Mouse (Mus musculus): ENCODE data around the gene Dap. TPM values are rescaled to one million over a fixed set of nuclear protein-coding genes. Genes with fewer than 3 reads are reported as not detected.
A peak's percentile ranks its signal among the peaks of the same experiment; 100 is the strongest.

Gene Dap
- polyA plus RNA-seq, 1 experiment from 2014 or later, result 33.4 TPM

GRCm38 (mm10) chr15:31269558-31269957, 45.4 kb downstream of the Dap start:
- H3K9me3 ChIP-seq, result no peaks in the 10 kb centered on the region
- no peak overlapping the region for H3K27ac ChIP-seq (replicated peaks)
- ATAC-seq (ENCODE audit: low read depth), result no peak
- H3K36me3 ChIP-seq, result no peaks in the 10 kb centered on the region
- H3K9ac ChIP-seq, result no peak overlapping the region
- H3K27me3 ChIP-seq, result no peaks in the 10 kb centered on the region
- H3K4me2 ChIP-seq, result no peak overlapping the region
- no peak overlapping the region for H3K4me3 ChIP-seq
- H3K4me1 ChIP-seq (replicated peaks), result no peaks in the 10 kb centered on the region
- 94% methylated on average over 4 of the region's 4 CpGs for WGBS

GRCm38 (mm10) chr15:31272695-31273094, 48.6 kb downstream of the Dap start:
- no peak overlapping the region for H3K4me2 ChIP-seq
- no peaks in the 10 kb centered on the region for H3K27me3 ChIP-seq
- no peak overlapping the region for H3K27ac ChIP-seq (replicated peaks)
- H3K4me1 ChIP-seq (replicated peaks), result no peaks in the 10 kb centered on the region
- 82% methylated on average over 7 of the region's 7 CpGs for WGBS
- H3K9ac ChIP-seq, result no peak overlapping the region
- no peak for ATAC-seq (ENCODE audit: low read depth)
- H3K9me3 ChIP-seq, result no peaks in the 10 kb centered on the region
- no peaks in the 10 kb centered on the region for H3K36me3 ChIP-seq
- H3K4me3 ChIP-seq, result no peak overlapping the region

GRCm38 (mm10) chr15:31273509-31273908, 49.4 kb downstream of the Dap start:
- H3K9ac ChIP-seq, result no peak overlapping the region
- no peaks in the 10 kb centered on the region for H3K36me3 ChIP-seq
- H3K4me3 ChIP-seq, result no peak overlapping the region
- ATAC-seq (ENCODE audit: low read depth), result no peak
- no peaks in the 10 kb centered on the region for H3K27me3 ChIP-seq
- H3K27ac ChIP-seq (replicated peaks), result no peak overlapping the region
- no peaks in the 10 kb centered on the region for H3K9me3 ChIP-seq
- no peaks in the 10 kb centered on the region for H3K4me1 ChIP-seq (replicated peaks)
- H3K4me2 ChIP-seq, result no peak overlapping the region
- 76% methylated on average over 10 of the region's 10 CpGs for WGBS

GRCm38 (mm10) chr15:31278090-31278489, 54.0 kb downstream of the Dap start:
- Histone ChIP-seq H3K9ac (no peak overlapping the region), H3K4me2 (no peak overlapping the region), H3K36me3 (no peaks in the 10 kb centered on the region), H3K4me1 (replicated peaks) (peaks cover 11% of the 10 kb centered on the region), H3K9me3 (no peaks in the 10 kb centered on the region), H3K4me3 (no peak overlapping the region), H3K27ac (replicated peaks) (no peak overlapping the region), H3K27me3 (no peaks in the 10 kb centered on the region)
- WGBS, result 63% methylated on average over 4 of the region's 4 CpGs
- ATAC-seq (ENCODE audit: low read depth), result no peak

GRCm38 (mm10) chr15:31279120-31279519, 55.0 kb downstream of the Dap start:
- 71% methylated on average over 2 of the region's 2 CpGs for WGBS
- Histone ChIP-seq H3K9me3 (no peaks in the 10 kb centered on the region), H3K27ac (replicated peaks) (no peak overlapping the region), H3K4me1 (replicated peaks) (peaks cover 11% of the 10 kb centered on the region), H3K27me3 (no peaks in the 10 kb centered on the region), H3K36me3 (no peaks in the 10 kb centered on the region), H3K9ac (no peak overlapping the region), H3K4me2 (no peak overlapping the region), H3K4me3 (no peak overlapping the region)
- no peak for ATAC-seq (ENCODE audit: low read depth)

GRCm38 (mm10) chr15:31279577-31280004, 55.5 kb downstream of the Dap start:
- no peak overlapping the region for H3K4me2 ChIP-seq
- no peak overlapping the region for H3K4me3 ChIP-seq
- no peak; the same call in 1 of the 2 replicates for ATAC-seq (ENCODE audit: low read depth)
- H3K36me3 ChIP-seq, result no peaks in the 10 kb centered on the region
- WGBS, result 45% methylated on average over 6 of the region's 6 CpGs
- H3K9me3 ChIP-seq, result no peaks in the 10 kb centered on the region
- no peak overlapping the region for H3K27ac ChIP-seq (replicated peaks)
- H3K27me3 ChIP-seq, result no peaks in the 10 kb centered on the region
- H3K4me1 ChIP-seq (replicated peaks), result peaks cover 11% of the 10 kb centered on the region
- no peak overlapping the region for H3K9ac ChIP-seq

- Histone ChIP-seq H3K27me3 (no peaks in the 10 kb centered on the region), H3K27ac (replicated peaks) (no peak overlapping the region), H3K4me3 (no peak overlapping the region), H3K4me2 (no peak overlapping the region), H3K9ac (no peak overlapping the region), H3K4me1 (replicated peaks) (peaks cover 11% of the 10 kb centered on the region), H3K9me3 (no peaks in the 10 kb centered on the region), H3K36me3 (no peaks in the 10 kb centered on the region)
- 67% methylated on average over 5 of the region's 5 CpGs for WGBS
- no peak for ATAC-seq (ENCODE audit: low read depth)
Measured at GRCm38 (mm10) chr15:31280059-31280458, 55.9 kb downstream of the Dap start.

GRCm38 (mm10) chr15:31280683-31281082, 56.6 kb downstream of the Dap start:
- WGBS, result 81% methylated on average over 2 of the region's 2 CpGs
- no peak for ATAC-seq (ENCODE audit: low read depth)
- Histone ChIP-seq H3K4me1 (replicated peaks) (peaks cover 11% of the 10 kb centered on the region), H3K36me3 (no peaks in the 10 kb centered on the region), H3K27ac (replicated peaks) (no peak overlapping the region), H3K4me2 (no peak overlapping the region), H3K27me3 (no peaks in the 10 kb centered on the region), H3K9me3 (no peaks in the 10 kb centered on the region), H3K4me3 (no peak overlapping the region), H3K9ac (no peak overlapping the region)

GRCm38 (mm10) chr15:31281830-31282229, 57.7 kb downstream of the Dap start:
- no peak overlapping the region for H3K9ac ChIP-seq
- 63% methylated on average over 13 of the region's 13 CpGs for WGBS
- no peak for ATAC-seq (ENCODE audit: low read depth)

GRCm38 (mm10) chr15:31282353-31282752, 58.2 kb downstream of the Dap start:
- Histone ChIP-seq H3K9ac (no peak overlapping the region), H3K4me3 (no peak overlapping the region), H3K4me2 (no peak overlapping the region), H3K27me3 (no peaks in the 10 kb centered on the region), H3K4me1 (replicated peaks) (peaks cover 11% of the 10 kb centered on the region), H3K27ac (replicated peaks) (no peak overlapping the region), H3K36me3 (no peaks in the 10 kb centered on the region), H3K9me3 (no peaks in the 10 kb centered on the region)
- no peak for ATAC-seq (ENCODE audit: low read depth)
- WGBS, result 78% methylated on average over 3 of the region's 3 CpGs

More at GRCm38 (mm10) chr15:31281830-31282229, 57.7 kb downstream of the Dap start:
- Histone ChIP-seq H3K27ac (replicated peaks) (0 out of 2 replicates have a peak overlapping the region, but pooled peaks have one; percentile 14), H3K4me1 (replicated peaks) (peaks cover 11% of the 10 kb centered on the region), H3K36me3 (no peaks in the 10 kb centered on the region), H3K27me3 (no peaks in the 10 kb centered on the region), H3K9me3 (no peaks in the 10 kb centered on the region), H3K4me2 (no peak overlapping the region), H3K4me3 (no peak overlapping the region)

GRCm38 (mm10) chr15:31284142-31284541, 60.0 kb downstream of the Dap start:
- 73% methylated on average over 5 of the region's 5 CpGs for WGBS
- no peaks in the 10 kb centered on the region for H3K9me3 ChIP-seq

GRCm38 (mm10) chr15:31284922-31285631, 61.0 kb downstream of the Dap start:
- Histone ChIP-seq H3K36me3 (no peaks in the 10 kb centered on the region), H3K4me2 (no peak overlapping the region), H3K9ac (no peak overlapping the region), H3K4me3 (no peak overlapping the region), H3K27ac (replicated peaks) (no peak overlapping the region), H3K27me3 (no peaks in the 10 kb centered on the region), H3K9me3 (no peaks in the 10 kb centered on the region), H3K4me1 (replicated peaks) (peaks cover 3% of the 10 kb centered on the region)
- peak; percentile 48; the same call in 1 of the 2 replicates for ATAC-seq (ENCODE audit: low read depth)
- 70% methylated on average over 17 of the region's 17 CpGs for WGBS

More at GRCm38 (mm10) chr15:31284142-31284541, 60.0 kb downstream of the Dap start:
- Histone ChIP-seq H3K9ac (no peak overlapping the region), H3K36me3 (no peaks in the 10 kb centered on the region), H3K4me2 (no peak overlapping the region), H3K27me3 (no peaks in the 10 kb centered on the region), H3K4me3 (no peak overlapping the region), H3K4me1 (replicated peaks) (peaks cover 8% of the 10 kb centered on the region), H3K27ac (replicated peaks) (no peak overlapping the region)
- ATAC-seq (ENCODE audit: low read depth), result no peak

GRCm38 (mm10) chr15:31285695-31286094, 61.6 kb downstream of the Dap start:
- Histone ChIP-seq H3K36me3 (no peaks in the 10 kb centered on the region), H3K9ac (no peak overlapping the region), H3K4me1 (replicated peaks) (peaks cover 3% of the 10 kb centered on the region), H3K4me3 (no peak overlapping the region), H3K4me2 (no peak overlapping the region), H3K9me3 (no peaks in the 10 kb centered on the region), H3K27ac (replicated peaks) (no peak overlapping the region), H3K27me3 (no peaks in the 10 kb centered on the region)
- WGBS, result 82% methylated on average over 3 of the region's 3 CpGs
- ATAC-seq (ENCODE audit: low read depth), result no peak

Data from neural tube, embryonic 13.5 days (tissue).